Mouse (Mus musculus): ENCODE measurements around the gene Mrpl35.

The Mrpl35 gene

DNA sequence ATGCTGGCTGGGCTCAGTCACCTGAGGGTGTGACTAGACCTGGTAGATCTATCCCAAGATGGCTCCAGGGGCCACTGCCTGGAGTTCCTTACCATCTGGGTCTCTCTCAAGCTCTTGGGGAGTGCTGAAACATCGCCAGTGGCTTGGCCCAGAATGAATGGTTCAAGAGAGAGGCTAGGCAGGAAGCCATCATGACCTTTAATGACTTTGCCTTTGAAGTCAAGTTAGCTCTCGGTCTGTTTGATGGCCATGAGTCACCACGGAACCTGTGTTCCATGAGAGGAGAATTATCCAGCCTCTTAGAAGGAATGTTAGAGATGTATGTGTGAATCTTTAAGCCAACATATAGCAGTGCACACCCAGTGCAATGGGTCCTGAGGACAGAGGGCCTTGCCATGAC, 27.4 kb downstream of the Mrpl35 start:
- DNase-seq (ENCODE audit: low spot score), result no peak

DNA sequence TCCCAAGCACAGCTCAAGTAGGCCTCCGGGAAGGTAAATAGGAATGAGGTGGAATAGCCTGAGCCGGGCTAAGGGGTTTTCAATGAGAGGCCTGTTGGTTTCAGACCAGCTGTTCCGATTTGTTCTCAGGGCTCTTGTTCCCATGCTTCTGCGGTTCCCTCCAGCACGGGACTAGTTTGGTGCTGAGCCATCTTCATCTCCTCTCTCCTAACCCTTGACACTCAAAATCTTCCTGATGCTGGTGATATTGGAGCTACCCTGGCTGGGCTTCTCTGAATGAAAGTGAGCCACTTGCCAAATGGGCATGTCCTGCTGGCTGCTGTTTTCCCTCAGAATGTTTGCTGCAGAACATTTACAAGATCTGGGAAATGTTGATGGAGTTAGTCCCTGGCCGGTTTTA, 35.0 kb downstream of the Mrpl35 start:
- DNase-seq (ENCODE audit: low spot score), result no peak

DNA sequence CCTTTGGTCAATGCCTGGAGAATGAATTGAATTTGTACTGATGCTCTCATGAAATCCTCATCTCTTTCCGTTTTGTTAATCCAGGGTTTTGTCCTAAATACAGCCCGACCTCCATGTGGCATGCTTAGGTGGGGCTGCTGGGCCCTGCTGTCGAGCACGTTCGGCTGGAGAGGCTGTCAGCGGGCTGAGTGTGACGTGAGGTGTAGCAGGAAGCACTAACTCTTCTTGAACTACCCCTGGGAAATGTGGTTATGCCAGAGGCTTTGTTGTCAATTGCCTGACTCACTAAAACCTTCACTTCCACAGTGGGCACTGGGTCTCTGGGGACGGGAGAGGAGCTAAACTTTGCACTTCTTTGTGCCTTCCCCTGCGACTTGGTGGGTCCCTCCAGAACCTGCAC, 38.4 kb downstream of the Mrpl35 start:
- DNase-seq (ENCODE audit: low spot score), result no peak

DNA sequence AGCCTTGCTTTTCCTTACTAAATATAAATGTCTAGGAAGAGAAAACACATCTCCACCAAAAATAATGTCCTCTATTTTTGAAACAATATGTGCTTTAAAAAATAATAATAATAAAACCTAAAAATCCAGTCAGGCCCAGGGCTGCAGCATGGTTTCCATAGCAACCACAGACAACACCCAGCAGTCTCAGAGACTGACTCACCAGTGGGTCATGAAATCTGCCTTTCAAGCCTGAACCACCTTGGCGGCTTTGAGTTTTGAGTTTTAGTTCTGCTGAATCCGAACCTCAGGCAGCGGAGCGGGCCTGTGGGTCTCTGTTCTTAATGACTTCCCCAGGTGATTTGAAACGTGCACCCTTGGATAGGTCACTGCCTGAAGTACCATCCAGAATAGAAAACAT, 43.6 kb downstream of the Mrpl35 start:
- DNase-seq (ENCODE audit: low spot score), result no peak

DNA sequence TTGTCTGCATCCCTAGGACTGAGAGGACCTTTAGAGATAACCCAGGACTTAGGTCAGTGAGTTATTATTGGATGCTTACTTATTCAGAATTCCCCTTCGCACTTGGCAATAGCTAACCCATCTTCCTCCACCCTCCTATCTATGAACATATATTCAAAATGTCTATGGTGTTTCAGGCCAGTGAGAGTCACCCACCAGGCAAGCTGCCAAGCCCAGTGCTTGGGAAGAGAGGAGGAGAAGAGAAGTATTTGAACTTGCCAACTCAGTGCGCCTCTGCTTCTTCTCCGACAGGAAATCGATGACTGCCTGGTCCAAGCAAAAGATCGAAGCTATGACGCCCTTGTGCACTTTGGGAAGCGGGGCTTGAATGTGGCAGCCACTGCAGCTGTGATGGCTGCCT, 46.3 kb downstream of the Mrpl35 start:
- no peak for DNase-seq (ENCODE audit: low spot score)

DNA sequence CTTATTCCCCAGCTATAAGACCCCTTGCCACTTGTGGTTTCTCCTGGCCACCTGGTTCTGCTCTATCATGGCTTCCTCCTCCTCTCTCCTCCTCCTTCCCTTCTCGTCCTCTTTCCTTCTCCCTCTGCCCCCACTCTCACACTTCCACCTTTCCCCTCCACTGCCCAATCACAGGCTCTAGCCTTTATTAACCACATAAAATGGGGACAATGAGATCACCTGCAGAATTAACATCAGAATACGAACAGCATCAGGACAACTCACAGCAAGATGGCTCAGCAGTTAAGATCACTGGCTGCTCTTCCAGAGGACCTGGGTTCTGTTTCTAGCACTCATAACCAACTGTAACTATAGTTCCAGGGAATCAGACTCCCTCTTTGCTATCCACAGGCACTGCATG, 46.9 kb downstream of the Mrpl35 start:
- no peak for DNase-seq (ENCODE audit: low spot score)

DNA sequence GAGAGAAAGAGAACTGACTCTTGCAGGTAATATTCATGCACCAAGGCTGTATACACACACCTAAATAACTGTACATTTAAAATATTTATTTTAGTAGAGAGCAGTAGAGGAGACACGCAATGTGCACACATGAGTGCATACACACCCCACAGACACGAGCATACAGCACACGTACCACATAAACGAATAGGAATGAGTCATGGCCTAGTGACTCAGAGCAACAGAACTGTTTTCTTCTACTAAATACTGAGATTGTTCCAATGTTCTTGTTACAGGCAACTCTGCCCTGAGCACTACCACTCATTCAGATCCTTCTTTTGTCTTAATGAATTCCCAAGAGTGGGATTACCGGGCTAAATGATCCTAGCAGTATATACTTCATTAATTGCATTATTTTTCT, 48.8 kb downstream of the Mrpl35 start:
- no peak for DNase-seq (ENCODE audit: low spot score)

DNA sequence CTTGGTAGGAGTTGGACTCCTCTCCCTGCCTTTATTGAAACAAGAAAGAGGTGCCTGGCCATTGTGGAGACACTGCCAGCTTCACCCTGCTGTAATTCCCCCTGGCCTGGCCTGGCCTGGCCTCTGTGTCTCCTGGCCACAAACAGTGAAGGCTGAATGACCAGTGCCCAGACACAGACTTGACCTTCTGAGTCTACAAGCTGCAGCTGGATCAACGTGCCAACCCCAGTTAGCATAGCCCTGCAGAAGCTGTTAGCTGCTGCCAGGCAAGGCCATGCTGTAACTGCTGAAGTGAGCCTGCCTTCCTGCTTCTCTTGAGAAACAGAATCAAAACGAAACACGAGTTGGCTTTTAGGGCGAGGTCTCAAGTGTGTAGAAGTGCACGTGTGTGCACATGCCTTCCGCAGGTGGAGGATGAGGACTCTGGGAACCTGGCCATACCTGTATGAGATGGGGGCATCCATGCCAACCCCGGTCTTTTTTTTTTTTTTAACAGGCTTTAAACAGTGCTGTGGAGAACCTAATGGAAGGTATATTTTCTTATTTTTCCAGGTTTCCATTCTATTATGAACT, 54.0 kb downstream of the Mrpl35 start:
- DNase-seq (ENCODE audit: low spot score), result no peak

DNA sequence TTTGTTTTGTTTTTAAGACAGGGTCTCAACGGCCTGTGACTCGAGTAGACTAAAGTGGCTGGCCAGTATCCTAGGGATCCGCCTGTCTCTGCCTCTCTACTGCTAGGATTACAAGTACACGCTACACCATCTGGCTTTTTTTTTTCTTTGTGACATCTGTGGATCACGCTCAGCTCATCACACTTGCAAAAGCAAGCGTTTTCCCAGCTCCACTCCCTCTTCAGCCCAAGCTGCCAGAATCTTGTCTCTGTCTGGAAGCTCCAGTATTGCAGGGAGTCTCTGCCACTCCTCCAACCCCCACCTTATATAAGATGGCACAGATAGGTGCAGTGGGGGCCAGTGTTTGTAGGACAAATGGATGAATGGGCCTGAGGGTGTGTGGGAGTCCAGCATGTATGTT, 54.6 kb downstream of the Mrpl35 start:
- no peak for DNase-seq (ENCODE audit: low spot score)

DNA sequence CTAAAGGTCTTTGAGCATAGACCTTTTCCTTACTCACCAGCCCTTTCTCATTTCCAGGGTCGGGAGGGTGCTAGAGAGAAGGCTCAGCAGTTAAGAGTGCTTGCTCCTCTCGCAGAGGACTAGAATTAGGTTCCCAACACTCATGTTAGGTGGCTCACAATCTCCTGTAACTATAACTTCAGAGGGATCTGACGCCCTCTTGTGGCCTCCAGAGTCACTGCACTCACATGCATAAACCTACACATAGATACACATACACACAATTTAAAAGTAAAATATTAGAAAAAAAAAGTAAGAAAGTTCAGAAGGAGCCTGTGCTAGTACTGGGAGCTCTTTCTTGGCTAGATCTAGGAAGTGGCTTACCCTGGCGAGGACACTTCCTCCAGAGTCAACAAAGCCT, 55.5 kb downstream of the Mrpl35 start:
- no peak for DNase-seq (ENCODE audit: low spot score)

DNA sequence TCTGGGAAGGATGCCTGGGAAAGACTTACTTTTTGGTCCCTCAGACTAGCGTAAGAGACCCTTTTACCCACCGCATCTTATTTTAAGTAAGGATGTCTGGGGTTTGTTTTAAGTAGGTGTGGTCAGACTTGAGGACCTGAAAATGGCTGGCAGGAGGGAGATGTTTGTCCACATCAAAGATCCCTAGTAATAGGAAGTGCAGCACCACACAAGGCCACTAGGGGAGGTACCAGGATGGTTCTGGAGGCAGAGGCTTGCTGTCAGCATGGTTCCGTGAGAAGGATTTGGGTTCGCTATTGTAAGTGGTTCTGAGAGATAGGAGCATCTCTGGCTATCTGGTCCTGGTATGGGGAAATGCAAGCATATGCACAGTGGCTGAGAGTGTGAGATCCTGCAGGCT, 55.9 kb downstream of the Mrpl35 start:
- no peak for DNase-seq (ENCODE audit: low spot score)

DNA sequence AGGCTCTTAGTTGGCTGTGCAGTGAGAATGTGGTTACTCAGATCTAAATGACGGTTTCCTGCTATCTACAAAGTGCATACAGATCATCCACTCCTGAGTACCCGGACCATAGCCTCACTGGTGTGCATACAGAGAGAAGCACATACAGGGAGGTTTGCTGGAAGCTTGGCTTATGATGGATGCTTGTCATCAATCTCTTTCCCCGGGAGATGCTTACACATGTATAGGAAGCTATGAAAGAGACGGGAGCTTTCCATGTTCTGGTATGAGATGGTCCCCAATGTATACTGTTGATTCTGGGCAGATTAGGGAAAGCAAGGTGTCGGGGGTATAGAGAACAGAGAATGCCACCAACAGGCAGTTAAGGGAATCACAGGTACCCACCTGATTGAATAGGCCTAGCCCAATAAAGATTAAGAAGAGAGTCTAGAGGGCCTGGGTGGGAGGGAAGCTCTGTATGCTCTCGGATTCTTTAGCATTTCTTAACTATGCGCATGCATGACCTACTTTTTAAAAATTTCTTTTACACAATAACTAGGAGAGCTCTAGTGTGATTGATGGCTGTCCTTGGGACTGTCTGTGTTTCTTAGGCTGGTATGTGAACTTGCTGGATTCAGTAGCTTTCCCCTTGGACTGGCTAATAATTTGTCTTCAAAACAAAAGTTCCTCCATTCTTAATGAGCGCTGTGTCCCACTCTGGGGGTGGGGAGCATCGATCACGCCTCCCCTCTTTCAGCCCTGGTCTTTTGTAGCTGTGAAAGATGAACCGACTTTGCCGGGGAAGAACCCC, 56.7 kb downstream of the Mrpl35 start:
- DNase-seq (ENCODE audit: low spot score), result no peak

DNA sequence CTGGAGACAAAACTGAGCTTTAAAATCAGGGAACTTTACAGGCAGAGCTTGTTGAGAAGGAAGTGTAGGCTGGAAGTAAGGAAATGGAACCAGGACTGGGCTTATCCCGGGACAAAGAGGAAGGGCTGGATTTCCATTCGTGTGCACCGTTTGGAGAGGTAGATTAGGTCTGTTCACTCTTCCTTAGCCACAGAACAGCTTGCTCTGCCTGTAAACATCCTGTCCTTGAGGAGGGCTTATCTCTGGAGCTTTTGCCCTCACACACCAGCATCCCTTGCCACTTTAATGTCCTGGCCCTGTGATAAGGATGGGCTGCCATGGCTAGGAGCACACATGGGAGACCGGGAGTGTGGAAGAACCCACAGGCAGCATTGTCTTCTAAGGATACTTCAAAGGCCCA, 59.0 kb downstream of the Mrpl35 start:
- DNase-seq (ENCODE audit: low spot score), result no peak

Data from retina, embryonic 14.5 days (tissue).